Mouse (Mus musculus) MEL (cell line): ENCODE measurements around the gene Bmp2k.

Experiments
- CTCF ChIP-seq, 3 experiments: IDR thresholded peaks in 2 of 3; conservative IDR thresholded peaks in 1 of 3; 2 replicates each; pipeline ENCODE4 v1.5.1; 2011 to 2012; ENCODE audit warnings: low read length in 3 of 3, low read depth in 2 of 3, mild to moderate bottlenecking in 2 of 3, improper control_type of control experiment in 1 of 3, inconsistent platforms in 1 of 3, mixed read lengths in 1 of 3, moderate library complexity in 1 of 3; ENCODE audit not compliant: control insufficient read depth in 1 of 3, insufficient read depth in 1 of 3, poor library complexity in 1 of 3, severe bottlenecking in 1 of 3
- ETS1 ChIP-seq: IDR thresholded peaks from 2 replicates; pipeline ENCODE4 v1.6.1; 2012; ENCODE audit warnings: low read depth, mild to moderate bottlenecking, inconsistent platforms, low read length, improper control_type of control experiment, moderate library complexity
- GABPA ChIP-seq: IDR thresholded peaks from 2 replicates; pipeline ENCODE4 v1.6.1; 2012; ENCODE audit warnings: low read depth, mild to moderate bottlenecking, inconsistent platforms, low read length, improper control_type of control experiment, moderate library complexity
- GATA1 ChIP-seq: IDR thresholded peaks from 2 replicates; pipeline ENCODE4 v1.6.1; 2011; ENCODE audit warnings: low read depth, low read length, improper control_type of control experiment
- MAFK ChIP-seq: IDR thresholded peaks from 2 replicates; pipeline ENCODE4 v1.6.1; 2011; ENCODE audit warnings: low read depth, mild to moderate bottlenecking, low read length, improper control_type of control experiment, borderline replicate concordance
- NELFE ChIP-seq: IDR thresholded peaks from 2 replicates; pipeline ENCODE4 v1.6.1; 2011; ENCODE audit warnings: low read depth, low read length, improper control_type of control experiment
- POLR2A ChIP-seq, 2 experiments: IDR thresholded peaks; 2 replicates each; pipeline ENCODE4 v1.6.1; 2011 to 2012; ENCODE audit warnings: low read length in 2 of 2, mild to moderate bottlenecking in 2 of 2, control low read depth in 1 of 2, improper control_type of control experiment in 1 of 2, low read depth in 1 of 2, moderate library complexity in 1 of 2; ENCODE audit not compliant: control insufficient read depth in 1 of 2, insufficient read depth in 1 of 2, poor library complexity in 1 of 2

DNA sequence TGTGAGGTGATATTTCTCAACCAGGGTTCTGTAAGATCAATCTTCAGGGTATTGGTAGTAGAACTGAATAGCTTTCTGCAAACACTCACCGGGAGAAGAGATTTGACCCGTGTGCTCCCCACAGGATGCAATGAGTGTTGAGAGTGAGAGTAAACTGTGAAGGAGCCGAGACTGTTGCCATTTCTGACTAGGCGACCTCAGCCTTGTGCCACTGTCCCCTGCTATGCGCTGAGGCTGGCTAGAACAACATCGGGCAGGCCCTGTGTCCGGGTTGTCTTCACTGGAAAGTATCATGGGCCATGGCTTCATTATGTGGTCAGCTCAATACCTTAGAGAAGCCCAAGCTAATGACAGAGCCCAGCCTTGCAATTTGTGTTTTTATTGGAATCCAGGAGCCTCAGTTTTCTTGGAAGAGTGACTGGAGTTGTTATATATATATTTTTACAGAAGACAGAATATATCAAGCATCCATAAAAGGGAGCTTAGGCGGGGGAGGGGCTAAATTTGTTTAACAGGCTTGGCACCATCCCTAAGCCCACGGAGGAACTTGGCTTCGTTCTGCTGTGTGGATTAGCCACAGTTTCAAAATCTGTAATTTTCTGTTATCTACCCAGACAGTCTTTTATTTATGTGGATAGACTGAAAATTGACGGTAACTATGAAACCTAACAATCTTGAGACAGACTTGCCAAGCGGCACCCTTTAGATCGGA, 18.0 kb upstream of the Bmp2k start:
- no peak for TF ChIP-seq POLR2A (IDR thresholded peaks at IDR 0.05; ENCODE audit: control insufficient read depth in 1 of 2, insufficient read depth in 1 of 2, low read depth in 1 of 2, low read length in 2 of 2, poor library complexity in 1 of 2)
- no peak for TF ChIP-seq GABPA
- no peak for TF ChIP-seq NELFE
- no peak for TF ChIP-seq MAFK
- no peak for TF ChIP-seq ETS1
- no peak for TF ChIP-seq GATA1
- no peak for TF ChIP-seq CTCF (IDR thresholded peaks at IDR 0.05 in 2 of 3, conservative IDR thresholded peaks at IDR 0.05 in 1 of 3; ENCODE audit: control insufficient read depth in 1 of 3, insufficient read depth in 1 of 3, low read depth in 2 of 3, low read length in 3 of 3, poor library complexity in 1 of 3, severe bottlenecking in 1 of 3)
